Comparison of ENCODE assay signal across 20 mouse cellular contexts in the genomic region with DNA sequence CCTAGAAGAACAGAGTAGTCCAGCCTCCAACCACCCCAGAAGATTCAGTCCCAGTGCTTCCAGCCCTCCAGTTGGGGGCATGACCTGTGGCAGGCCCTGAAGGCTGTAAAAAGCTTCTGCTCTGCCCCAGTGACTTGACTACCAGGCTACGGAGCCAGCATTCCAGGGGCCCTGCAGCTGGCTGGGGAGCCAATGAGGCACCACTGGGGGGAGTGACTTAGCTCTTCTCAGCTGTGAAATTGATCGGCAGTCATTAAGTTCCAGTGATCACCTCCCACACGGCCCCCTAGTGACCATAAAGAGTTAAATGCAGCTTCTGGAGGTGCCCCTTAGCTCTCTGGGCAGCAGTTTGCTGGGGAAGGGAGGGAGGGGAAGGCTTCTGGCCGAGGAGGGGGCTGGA.
DNase-seq lines count a peak whose midpoint lies in the region; ATAC-seq lines count a peak whose summit lies in the region.
"Had no signal": no experiment of that assay in that cellular context is flagged by ENCODE, and none has a peak within 500 bp of the region (broad histone marks: within the 10 kb centered on the region; RNA-seq: fewer than 3 reads in every experiment).

No protein-coding gene starts in this region.

- WGBS in forebrain, embryonic 10.5 days, result 6% methylated on average over 4 of the region's 4 CpGs
- WGBS in forebrain, embryonic 15.5 days, result 4% methylated on average over 4 of the region's 4 CpGs
- WGBS in midbrain, embryonic 10.5 days, result 4% methylated on average over 4 of the region's 4 CpGs
- 9% methylated on average over 4 of the region's 4 CpGs for WGBS in midbrain, embryonic 13.5 days
- WGBS in embryonic facial prominence, embryonic 11.5 days, result 4% methylated on average over 3 of the region's 4 CpGs
- 0% methylated on average over 4 of the region's 4 CpGs for WGBS in neural tube, embryonic 14.5 days

- peak overlapping the region; percentile 51; the same call in 1 of the 2 replicates for H3K27ac ChIP-seq in forebrain, embryonic 10.5 days
- H3K27ac ChIP-seq in forebrain, embryonic 15.5 days (replicated peaks), result no peak overlapping the region
- no peak overlapping the region for H3K27ac ChIP-seq in midbrain, embryonic 10.5 days (replicated peaks)
- H3K27ac ChIP-seq in midbrain, embryonic 13.5 days, result no peak overlapping the region
- H3K27ac ChIP-seq in embryonic facial prominence, embryonic 11.5 days (replicated peaks; ENCODE audit: low read depth, low read length), result no peak overlapping the region
- no peak overlapping the region for H3K27ac ChIP-seq in neural tube, embryonic 14.5 days (ENCODE audit: low read depth, low read length)
- H3K27ac ChIP-seq: embryonic facial prominence, embryonic 15.5 days; heart, embryonic 13.5 days; liver, embryonic 12.5 days; lung, embryonic 15.5 days had no signal

- no peak overlapping the region for H3K4me2 ChIP-seq in forebrain, embryonic 15.5 days (replicated peaks)
- no peak overlapping the region for H3K4me2 ChIP-seq in midbrain, embryonic 13.5 days (replicated peaks)
- no peak overlapping the region for H3K4me2 ChIP-seq in embryonic facial prominence, embryonic 11.5 days (ENCODE audit: low read depth, low read length)
- no peak overlapping the region for H3K4me2 ChIP-seq in neural tube, embryonic 14.5 days (ENCODE audit: low read depth, low read length)
- H3K4me2 ChIP-seq: embryonic facial prominence, embryonic 15.5 days; heart, embryonic 13.5 days; liver, embryonic 12.5 days; lung, embryonic 15.5 days had no signal

- no peaks in the 10 kb centered on the region for H3K27me3 ChIP-seq in forebrain, embryonic 10.5 days (ENCODE audit: poor library complexity, severe bottlenecking)
- no peaks in the 10 kb centered on the region for H3K27me3 ChIP-seq in forebrain, embryonic 15.5 days
- no peaks in the 10 kb centered on the region for H3K27me3 ChIP-seq in midbrain, embryonic 10.5 days (ENCODE audit: low read depth, poor library complexity, severe bottlenecking)
- no peaks in the 10 kb centered on the region for H3K27me3 ChIP-seq in midbrain, embryonic 13.5 days
- H3K27me3 ChIP-seq in embryonic facial prominence, embryonic 11.5 days (ENCODE audit: control insufficient read depth, insufficient read depth, low read length), result no peaks in the 10 kb centered on the region
- no peaks in the 10 kb centered on the region for H3K27me3 ChIP-seq in neural tube, embryonic 14.5 days (ENCODE audit: control insufficient read depth, insufficient read depth, low read length)
- H3K27me3 ChIP-seq: embryonic facial prominence, embryonic 15.5 days; heart, embryonic 13.5 days; liver, embryonic 12.5 days; lung, embryonic 15.5 days had no signal

- H3K9me3 ChIP-seq in forebrain, embryonic 10.5 days, result no peaks in the 10 kb centered on the region
- H3K9me3 ChIP-seq in forebrain, embryonic 15.5 days, result no peaks in the 10 kb centered on the region
- H3K9me3 ChIP-seq in midbrain, embryonic 10.5 days (replicated peaks), result no peaks in the 10 kb centered on the region
- no peaks in the 10 kb centered on the region for H3K9me3 ChIP-seq in midbrain, embryonic 13.5 days
- no peaks in the 10 kb centered on the region for H3K9me3 ChIP-seq in embryonic facial prominence, embryonic 11.5 days (replicated peaks; ENCODE audit: control insufficient read depth, low read length)
- no peaks in the 10 kb centered on the region for H3K9me3 ChIP-seq in neural tube, embryonic 14.5 days (ENCODE audit: control insufficient read depth, low read length)
- H3K9me3 ChIP-seq: embryonic facial prominence, embryonic 15.5 days; heart, embryonic 13.5 days; liver, embryonic 12.5 days; lung, embryonic 15.5 days had no signal

- no peak overlapping the region for H3K9ac ChIP-seq in forebrain, embryonic 15.5 days (replicated peaks)
- no peak overlapping the region for H3K9ac ChIP-seq in midbrain, embryonic 13.5 days (replicated peaks)
- no peak overlapping the region for H3K9ac ChIP-seq in embryonic facial prominence, embryonic 11.5 days (replicated peaks; ENCODE audit: low read length)
- no peak overlapping the region for H3K9ac ChIP-seq in neural tube, embryonic 14.5 days (replicated peaks; ENCODE audit: low read depth, low read length)
- H3K9ac ChIP-seq: embryonic facial prominence, embryonic 15.5 days; heart, embryonic 13.5 days; liver, embryonic 12.5 days; lung, embryonic 15.5 days had no signal

- ATAC-seq in forebrain, embryonic 15.5 days (replicated peaks), result no peak
- no peak for ATAC-seq in midbrain, embryonic 13.5 days
- ATAC-seq in embryonic facial prominence, embryonic 11.5 days (replicated peaks; ENCODE audit: insufficient number of reproducible peaks, low FRiP score, low TSS enrichment, low read depth), result no peak
- peak; percentile 28; the same call in 1 of the 2 replicates for ATAC-seq in neural tube, embryonic 14.5 days (ENCODE audit: low read depth)
- ATAC-seq: activated CD4-positive, CD25-positive, alpha-beta regulatory T cell, adult 4 months; liver, embryonic 12.5 days had no signal

- no peak overlapping the region for H3K4me3 ChIP-seq in forebrain, embryonic 10.5 days
- H3K4me3 ChIP-seq in forebrain, embryonic 15.5 days, result no peak overlapping the region
- H3K4me3 ChIP-seq in midbrain, embryonic 10.5 days, result no peak overlapping the region
- H3K4me3 ChIP-seq in midbrain, embryonic 13.5 days (replicated peaks), result no peak overlapping the region
- H3K4me3 ChIP-seq in embryonic facial prominence, embryonic 11.5 days (ENCODE audit: low read depth, low read length), result no peak overlapping the region
- no peak overlapping the region for H3K4me3 ChIP-seq in neural tube, embryonic 14.5 days (ENCODE audit: low read depth, low read length)
- H3K4me3 ChIP-seq: embryonic facial prominence, embryonic 15.5 days; heart, embryonic 13.5 days; liver, embryonic 12.5 days; lung, embryonic 15.5 days had no signal

- H3K4me1 ChIP-seq in forebrain, embryonic 10.5 days, result peaks cover 17% of the 10 kb centered on the region
- 0 out of 2 replicates have a peak, but pooled peaks cover 3% of the 10 kb centered on the region for H3K4me1 ChIP-seq in forebrain, embryonic 15.5 days
- peaks cover 12% of the 10 kb centered on the region for H3K4me1 ChIP-seq in midbrain, embryonic 10.5 days
- peaks cover 4% of the 10 kb centered on the region; the same call in 1 of the 2 replicates for H3K4me1 ChIP-seq in midbrain, embryonic 13.5 days (replicated peaks)
- H3K4me1 ChIP-seq in embryonic facial prominence, embryonic 11.5 days (ENCODE audit: control insufficient read depth, insufficient read depth, low read length), result no peaks in the 10 kb centered on the region
- H3K4me1 ChIP-seq in neural tube, embryonic 14.5 days (ENCODE audit: control insufficient read depth, insufficient read depth, low read length), result no peaks in the 10 kb centered on the region
- H3K4me1 ChIP-seq: embryonic facial prominence, embryonic 15.5 days; heart, embryonic 13.5 days; liver, embryonic 12.5 days; lung, embryonic 15.5 days had no signal

- no peaks in the 10 kb centered on the region for H3K36me3 ChIP-seq in forebrain, embryonic 10.5 days (replicated peaks)
- H3K36me3 ChIP-seq in forebrain, embryonic 15.5 days, result no peaks in the 10 kb centered on the region
- no peaks in the 10 kb centered on the region for H3K36me3 ChIP-seq in midbrain, embryonic 10.5 days
- no peaks in the 10 kb centered on the region for H3K36me3 ChIP-seq in midbrain, embryonic 13.5 days
- no peaks in the 10 kb centered on the region for H3K36me3 ChIP-seq in embryonic facial prominence, embryonic 11.5 days (replicated peaks; ENCODE audit: control insufficient read depth, insufficient read depth, low read depth, low read length)
- H3K36me3 ChIP-seq in neural tube, embryonic 14.5 days (ENCODE audit: control insufficient read depth, insufficient read depth, low read length), result no peaks in the 10 kb centered on the region
- H3K36me3 ChIP-seq: embryonic facial prominence, embryonic 15.5 days; heart, embryonic 13.5 days; liver, embryonic 12.5 days; lung, embryonic 15.5 days had no signal

- no peak for DNase-seq in forebrain, embryonic 10.5 days (ENCODE audit: extremely low spot score, low spot score)
- peak; percentile 17 for DNase-seq in midbrain, embryonic 10.5 days (ENCODE audit: low spot score)
- peak; percentile 30 for DNase-seq in embryonic facial prominence, embryonic 11.5 days (ENCODE audit: low spot score)
- no peak for DNase-seq in lung, postnatal 25 days (ENCODE audit: low spot score)
- DNase-seq in ovary, postnatal 14 days (ENCODE audit: low spot score), result no peak
- DNase-seq: adrenal gland, postnatal 25 days; cerebellum, adult 18-20 months; cerebellum, postnatal 36 days; heart, postnatal 36 days; kidney, postnatal 10 days; right cerebral cortex, adult 18-20 months; thymus, adult 18-20 months had no signal

Comparison
In these comparisons a context has a peak if more than half of its experiments do, and no peak if none do; other contexts are left out.
1. DNase-seq: peak in midbrain, embryonic 10.5 days (single experiment) and embryonic facial prominence, embryonic 11.5 days (single experiment); none in forebrain, embryonic 10.5 days (single experiment), lung, postnatal 25 days (single experiment) and ovary, postnatal 14 days (single experiment).